Mouse (Mus musculus): ENCODE results near the gene Mapk8ip3. TPM values are rescaled to one million over a fixed set of nuclear protein-coding genes. Genes with fewer than 3 reads are reported as not detected.

Mapk8ip3 gene
- polyA plus RNA-seq, 1 experiment from 2014 or later, result 5.3 TPM

GRCm38 (mm10) chr17:24934926-24935325 lies 1.9 kb downstream of the Mapk8ip3 start:
- no peak for ATAC-seq
- Histone ChIP-seq H3K9me3 (ENCODE audit: control insufficient read depth) (no peaks in the 10 kb centered on the region), H3K4me1 (replicated peaks; ENCODE audit: control insufficient read depth, insufficient read depth, low read length) (no peaks in the 10 kb centered on the region; the same call in 1 of the 2 replicates), H3K4me2 (replicated peaks; ENCODE audit: low read depth) (peak overlapping the region; percentile 88; the same call in 1 of the 2 replicates), H3K9ac (ENCODE audit: low read depth, low read length) (no peak overlapping the region), H3K27ac (ENCODE audit: low read depth, low read length) (no peak overlapping the region), H3K27me3 (replicated peaks; ENCODE audit: control insufficient read depth, insufficient read depth, low read length) (no peaks in the 10 kb centered on the region), H3K36me3 (ENCODE audit: control insufficient read depth, insufficient read depth) (no peaks in the 10 kb centered on the region), H3K4me3 (ENCODE audit: low read depth, low read length) (no peak overlapping the region)
- TF ChIP-seq CTCF (IDR thresholded peaks at IDR 0.05; ENCODE audit: low read depth), result no peak
- 50% methylated on average over 4 of the region's 4 CpGs for WGBS

- Histone ChIP-seq H3K4me2 (replicated peaks; ENCODE audit: low read depth) (no peak overlapping the region), H3K36me3 (ENCODE audit: control insufficient read depth, insufficient read depth) (no peaks in the 10 kb centered on the region), H3K27me3 (replicated peaks; ENCODE audit: control insufficient read depth, insufficient read depth, low read length) (no peaks in the 10 kb centered on the region), H3K9ac (ENCODE audit: low read depth, low read length) (no peak overlapping the region), H3K27ac (ENCODE audit: low read depth, low read length) (no peak overlapping the region), H3K4me1 (replicated peaks; ENCODE audit: control insufficient read depth, insufficient read depth, low read length) (no peaks in the 10 kb centered on the region; the same call in 1 of the 2 replicates), H3K9me3 (ENCODE audit: control insufficient read depth) (no peaks in the 10 kb centered on the region), H3K4me3 (ENCODE audit: low read depth, low read length) (no peak overlapping the region)
- ATAC-seq, result no peak
- WGBS, result 78% methylated on average over 4 of the region's 4 CpGs
- TF ChIP-seq CTCF (IDR thresholded peaks at IDR 0.05; ENCODE audit: low read depth), result no peak
These were observed 3.6 kb downstream of the Mapk8ip3 start for GRCm38 (mm10) chr17:24933163-24933562.

GRCm38 (mm10) chr17:24932431-24932830 lies 4.3 kb downstream of the Mapk8ip3 start:
- no peaks in the 10 kb centered on the region for H3K9me3 ChIP-seq (ENCODE audit: control insufficient read depth)
- no peak overlapping the region for H3K27ac ChIP-seq (ENCODE audit: low read depth, low read length)
- no peaks in the 10 kb centered on the region for H3K27me3 ChIP-seq (replicated peaks; ENCODE audit: control insufficient read depth, insufficient read depth, low read length)
- H3K36me3 ChIP-seq (ENCODE audit: control insufficient read depth, insufficient read depth), result peaks cover 4% of the 10 kb centered on the region; the same call in 1 of the 2 replicates
- H3K9ac ChIP-seq (ENCODE audit: low read depth, low read length), result no peak overlapping the region
- ATAC-seq, result no peak
- TF ChIP-seq CTCF (IDR thresholded peaks at IDR 0.05; ENCODE audit: low read depth), result no peak
- no peak overlapping the region for H3K4me2 ChIP-seq (replicated peaks; ENCODE audit: low read depth)
- WGBS, result 90% methylated on average over 4 of the region's 4 CpGs
- no peaks in the 10 kb centered on the region; the same call in 1 of the 2 replicates for H3K4me1 ChIP-seq (replicated peaks; ENCODE audit: control insufficient read depth, insufficient read depth, low read length)
- H3K4me3 ChIP-seq (ENCODE audit: low read depth, low read length), result no peak overlapping the region

GRCm38 (mm10) chr17:24929506-24929905 lies 7.3 kb downstream of the Mapk8ip3 start:
- Histone ChIP-seq H3K36me3 (ENCODE audit: control insufficient read depth, insufficient read depth) (peaks cover 26% of the 10 kb centered on the region), H3K4me3 (ENCODE audit: low read depth, low read length) (no peak overlapping the region), H3K27me3 (replicated peaks; ENCODE audit: control insufficient read depth, insufficient read depth, low read length) (no peaks in the 10 kb centered on the region), H3K4me2 (replicated peaks; ENCODE audit: low read depth) (no peak overlapping the region), H3K27ac (ENCODE audit: low read depth, low read length) (no peak overlapping the region), H3K9ac (ENCODE audit: low read depth, low read length) (no peak overlapping the region), H3K4me1 (replicated peaks; ENCODE audit: control insufficient read depth, insufficient read depth, low read length) (no peaks in the 10 kb centered on the region), H3K9me3 (ENCODE audit: control insufficient read depth) (no peaks in the 10 kb centered on the region)
- TF ChIP-seq CTCF (IDR thresholded peaks at IDR 0.05; ENCODE audit: low read depth), result no peak
- WGBS, result 74% methylated on average over 1 of the region's 1 CpGs
- no peak for ATAC-seq

- H3K27me3 ChIP-seq (replicated peaks; ENCODE audit: control insufficient read depth, insufficient read depth, low read length), result no peaks in the 10 kb centered on the region
- peaks cover 84% of the 10 kb centered on the region for H3K36me3 ChIP-seq (ENCODE audit: control insufficient read depth, insufficient read depth)
- H3K4me1 ChIP-seq (replicated peaks; ENCODE audit: control insufficient read depth, insufficient read depth, low read length), result no peaks in the 10 kb centered on the region
- no peak overlapping the region for H3K27ac ChIP-seq (ENCODE audit: low read depth, low read length)
- no peak for ATAC-seq
- TF ChIP-seq CTCF (IDR thresholded peaks at IDR 0.05; ENCODE audit: low read depth), result no peak
- H3K9me3 ChIP-seq (ENCODE audit: control insufficient read depth), result no peaks in the 10 kb centered on the region
- H3K4me3 ChIP-seq (ENCODE audit: low read depth, low read length), result no peak overlapping the region
- 98% methylated on average over 1 of the region's 1 CpGs for WGBS
- H3K9ac ChIP-seq (ENCODE audit: low read depth, low read length), result no peak overlapping the region
- no peak overlapping the region for H3K4me2 ChIP-seq (replicated peaks; ENCODE audit: low read depth)
These were observed 13.5 kb downstream of the Mapk8ip3 start for GRCm38 (mm10) chr17:24923246-24923645.

- H3K27ac ChIP-seq (ENCODE audit: low read depth, low read length), result no peak overlapping the region
- H3K4me2 ChIP-seq (replicated peaks; ENCODE audit: low read depth), result no peak overlapping the region
- ATAC-seq, result no peak
- H3K4me1 ChIP-seq (replicated peaks; ENCODE audit: control insufficient read depth, insufficient read depth, low read length), result no peaks in the 10 kb centered on the region
- peaks cover 95% of the 10 kb centered on the region for H3K36me3 ChIP-seq (ENCODE audit: control insufficient read depth, insufficient read depth)
- H3K27me3 ChIP-seq (replicated peaks; ENCODE audit: control insufficient read depth, insufficient read depth, low read length), result no peaks in the 10 kb centered on the region
- H3K4me3 ChIP-seq (ENCODE audit: low read depth, low read length), result no peak overlapping the region
- H3K9ac ChIP-seq (ENCODE audit: low read depth, low read length), result no peak overlapping the region
- no peak for TF ChIP-seq CTCF (IDR thresholded peaks at IDR 0.05; ENCODE audit: low read depth)
- H3K9me3 ChIP-seq (ENCODE audit: control insufficient read depth), result no peaks in the 10 kb centered on the region
These were observed 22.8 kb downstream of the Mapk8ip3 start for GRCm38 (mm10) chr17:24913984-24914383.

- ATAC-seq, result no peak
- peaks cover 97% of the 10 kb centered on the region for H3K36me3 ChIP-seq (ENCODE audit: control insufficient read depth, insufficient read depth)
These were observed 29.2 kb downstream of the Mapk8ip3 start for GRCm38 (mm10) chr17:24907591-24907990.

More at GRCm38 (mm10) chr17:24907591-24907990, 29.2 kb downstream of the Mapk8ip3 start:
- no peak overlapping the region for H3K27ac ChIP-seq (ENCODE audit: low read depth, low read length)
- no peaks in the 10 kb centered on the region for H3K4me1 ChIP-seq (replicated peaks; ENCODE audit: control insufficient read depth, insufficient read depth, low read length)
- no peaks in the 10 kb centered on the region for H3K9me3 ChIP-seq (ENCODE audit: control insufficient read depth)
- H3K9ac ChIP-seq (ENCODE audit: low read depth, low read length), result no peak overlapping the region
- H3K27me3 ChIP-seq (replicated peaks; ENCODE audit: control insufficient read depth, insufficient read depth, low read length), result no peaks in the 10 kb centered on the region
- no peak overlapping the region for H3K4me3 ChIP-seq (ENCODE audit: low read depth, low read length)
- H3K4me2 ChIP-seq (replicated peaks; ENCODE audit: low read depth), result no peak overlapping the region
- 92% methylated on average over 2 of the region's 2 CpGs for WGBS
- no peak for TF ChIP-seq CTCF (IDR thresholded peaks at IDR 0.05; ENCODE audit: low read depth)
